Mouse (Mus musculus) neural tube, embryonic 13.5 days (tissue): ENCODE measurements around the gene Tox4. TPM values are rescaled to one million over a fixed set of nuclear protein-coding genes. Genes with fewer than 3 reads are reported as not detected.

ENCODE experiments used
- ATAC-seq: fragments of 200-750 bp; cut with Nextera tagmentation; 2 replicates; pipeline ENCODE4 v1.8.0; 2017; ENCODE audit warnings: low read depth, mild to moderate bottlenecking, moderate TSS enrichment, moderate library complexity
- H3K27ac ChIP-seq: fragments of 300-500 bp; sonication (generic); replicated peaks from 2 replicates; pipeline ENCODE4 v1.5.1; 2015; ENCODE audit warnings: moderate library complexity, mild to moderate bottlenecking, inconsistent platforms
- H3K27me3 ChIP-seq: fragments of 300-500 bp; sonication (generic); 2 replicates; pipeline ENCODE4 v1.6.1; 2015; ENCODE audit warnings: mild to moderate bottlenecking, inconsistent platforms
- H3K36me3 ChIP-seq: fragments of 300-500 bp; sonication (generic); 2 replicates; pipeline ENCODE4 v1.6.1; 2015; ENCODE audit warnings: mild to moderate bottlenecking, inconsistent platforms
- H3K4me1 ChIP-seq: fragments of 300-500 bp; sonication (generic); replicated peaks from 2 replicates; pipeline ENCODE4 v1.6.1; 2015; ENCODE audit warnings: inconsistent platforms
- H3K4me2 ChIP-seq: fragments of 300-500 bp; sonication (generic); 2 replicates; pipeline ENCODE4 v1.6.1; 2015; ENCODE audit warnings: inconsistent platforms, mild to moderate bottlenecking, moderate library complexity
- H3K4me3 ChIP-seq: fragments of 300-500 bp; sonication (generic); 2 replicates; pipeline ENCODE4 v1.5.1; 2015; ENCODE audit warnings: mild to moderate bottlenecking, inconsistent platforms
- H3K9ac ChIP-seq: fragments of 300-500 bp; sonication (generic); 2 replicates; pipeline ENCODE4 v1.6.1; 2015; ENCODE audit warnings: moderate library complexity, mild to moderate bottlenecking, inconsistent platforms
- H3K9me3 ChIP-seq: fragments of 300-500 bp; sonication (generic); 2 replicates; pipeline ENCODE4 v1.6.1; 2016; ENCODE audit warnings: inconsistent platforms
- WGBS: fragments of 180-500 bp; shearing (Covaris S2); methylation state at CpG from one replicate; pipeline ENCODE4 v1.1.7; 2015; 5-methylcytosine and 5-hydroxymethylcytosine counted together
- polyA plus RNA-seq: library from polyadenylated mRNA; unstranded; fragments of >200 nt; fragmentation: Nextera tagmentation; extraction: Ambion mirVana; gene quantifications from 2 replicates; pipeline ENCODE4 v1.2.1, GENCODE M21; 2015

Tox4 gene
- polyA plus RNA-seq: 52.7 and 58.5 TPM in 2 replicates

GRCm38 (mm10) chr14:52278932-52279746 lies at the start of gene Tox4, which contains the start of gene Rab2b:
Gene Tox4, plus strand, starts transcription at chr14:52279146.
Gene Rab2b, minus strand, starts transcription at chr14:52279545.
- Histone ChIP-seq H3K4me3 (peak within 1 kb of the TSS; percentile 76), H3K36me3 (peaks cover 17% of the 10 kb centered on the region), H3K4me1 (peaks cover 19% of the 10 kb centered on the region), H3K9ac (peak within 1 kb of the TSS; percentile 91), H3K27me3 (no peaks in the 10 kb centered on the region), H3K27ac (peak within 1 kb of the TSS; percentile 88), H3K4me2 (peak within 1 kb of the TSS; percentile 68), H3K9me3 (no peaks in the 10 kb centered on the region)
- peak; percentile 99 for ATAC-seq
- under 1% methylated on average over 66 of the region's 66 CpGs for WGBS

GRCm38 (mm10) chr14:52232249-52232648 lies 46.7 kb upstream of the Tox4 start:
- WGBS: 90% methylated on average over 6 of the region's 6 CpGs
- H3K9ac ChIP-seq: no peak overlapping the region
- ATAC-seq: no peak

GRCm38 (mm10) chr14:52235165-52235564 lies 43.8 kb upstream of the Tox4 start:
- Histone ChIP-seq H3K9ac (no peak overlapping the region), H3K4me3 (no peak overlapping the region), H3K36me3 (peaks cover 72% of the 10 kb centered on the region), H3K27me3 (no peaks in the 10 kb centered on the region), H3K4me2 (no peak overlapping the region), H3K9me3 (no peaks in the 10 kb centered on the region), H3K27ac (no peak overlapping the region), H3K4me1 (no peaks in the 10 kb centered on the region)
- WGBS: 96% methylated on average over 7 of the region's 7 CpGs
- no peak for ATAC-seq

More at GRCm38 (mm10) chr14:52232249-52232648, 46.7 kb upstream of the Tox4 start:
- H3K27me3 ChIP-seq: no peaks in the 10 kb centered on the region
- H3K4me3 ChIP-seq: no peak overlapping the region
- no peak overlapping the region for H3K4me2 ChIP-seq
- H3K36me3 ChIP-seq: peaks cover 96% of the 10 kb centered on the region
- no peaks in the 10 kb centered on the region for H3K4me1 ChIP-seq
- no peaks in the 10 kb centered on the region for H3K9me3 ChIP-seq
- no peak overlapping the region for H3K27ac ChIP-seq

DNA sequence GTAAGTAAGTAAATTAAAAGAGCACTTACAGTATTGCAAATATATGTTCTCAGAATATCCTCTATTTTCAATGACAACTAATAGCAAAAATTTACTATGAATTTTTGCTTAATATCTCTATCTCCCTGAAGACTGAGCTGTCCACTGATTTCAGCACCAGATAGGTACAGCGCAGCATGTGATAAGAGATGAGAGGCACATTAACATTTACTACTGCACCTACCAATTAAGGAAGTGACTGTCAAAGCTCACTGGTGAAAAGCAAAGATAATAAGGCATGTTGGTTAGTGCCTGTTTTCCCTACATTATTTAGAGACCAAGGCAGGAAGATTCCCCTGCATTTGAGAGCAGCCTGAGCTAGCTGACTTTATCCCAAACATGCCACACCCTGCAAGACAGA lies 42.7 kb upstream of the Tox4 start:
- H3K4me2 ChIP-seq: no peak overlapping the region
- ATAC-seq: no peak
- H3K4me1 ChIP-seq: no peaks in the 10 kb centered on the region
- WGBS: 98% methylated on average over 1 of the region's 1 CpGs
- H3K27me3 ChIP-seq: no peaks in the 10 kb centered on the region
- H3K9me3 ChIP-seq: no peaks in the 10 kb centered on the region
- H3K4me3 ChIP-seq: no peak overlapping the region
- no peak overlapping the region for H3K27ac ChIP-seq
- H3K36me3 ChIP-seq: peaks cover 62% of the 10 kb centered on the region
- H3K9ac ChIP-seq: no peak overlapping the region

- peak overlapping the region; percentile 84 for H3K4me3 ChIP-seq
- WGBS: under 1% methylated on average over 32 of the region's 32 CpGs
- H3K9ac ChIP-seq: peak overlapping the region; percentile 89
- ATAC-seq: peak; percentile 100
- H3K27me3 ChIP-seq: no peaks in the 10 kb centered on the region
- H3K4me2 ChIP-seq: peak overlapping the region; percentile 90
- H3K4me1 ChIP-seq: peaks cover 24% of the 10 kb centered on the region
- H3K9me3 ChIP-seq: no peaks in the 10 kb centered on the region
- H3K27ac ChIP-seq: peak overlapping the region; percentile 75
- no peaks in the 10 kb centered on the region for H3K36me3 ChIP-seq
Measured at GRCm38 (mm10) chr14:52244041-52244689, 34.8 kb upstream of the Tox4 start.

DNA sequence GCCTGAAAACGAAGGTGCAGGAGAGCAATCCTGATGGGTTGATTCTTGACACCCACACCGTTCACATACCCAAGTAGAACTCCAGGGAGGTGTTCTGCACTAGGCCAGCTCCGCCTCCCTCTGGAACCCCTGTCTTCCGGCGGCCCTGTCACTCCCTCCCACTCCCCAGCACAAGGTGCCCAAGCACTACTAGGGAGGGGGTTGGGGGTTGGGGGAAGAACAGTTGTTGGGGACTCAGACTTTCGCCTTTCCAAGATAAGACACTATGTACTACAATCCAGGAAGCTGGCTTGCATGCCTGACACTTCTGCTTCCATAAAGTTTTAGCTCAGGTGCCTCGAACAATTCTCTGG lies 34.3 kb upstream of the Tox4 start:
- ATAC-seq: peak; percentile 82; the same call in 1 of the 2 replicates

GRCm38 (mm10) chr14:52246129-52246528 lies 32.8 kb upstream of the Tox4 start:
- Histone ChIP-seq H3K27me3 (no peaks in the 10 kb centered on the region), H3K27ac (no peak overlapping the region), H3K4me2 (no peak overlapping the region), H3K36me3 (no peaks in the 10 kb centered on the region), H3K9ac (no peak overlapping the region), H3K4me3 (no peak overlapping the region), H3K4me1 (peaks cover 24% of the 10 kb centered on the region), H3K9me3 (no peaks in the 10 kb centered on the region)
- WGBS: 88% methylated on average over 4 of the region's 4 CpGs
- no peak for ATAC-seq

More for the DNA sequence above, 34.3 kb upstream of the Tox4 start:
- WGBS: 17% methylated on average over 7 of the region's 7 CpGs
- Histone ChIP-seq H3K4me1 (peaks cover 24% of the 10 kb centered on the region), H3K36me3 (no peaks in the 10 kb centered on the region), H3K27me3 (no peaks in the 10 kb centered on the region), H3K4me3 (peak overlapping the region; percentile 84), H3K27ac (peak overlapping the region; percentile 69; the same call in 1 of the 2 replicates), H3K4me2 (peak overlapping the region; percentile 90), H3K9me3 (no peaks in the 10 kb centered on the region), H3K9ac (peak overlapping the region; percentile 89)

DNA sequence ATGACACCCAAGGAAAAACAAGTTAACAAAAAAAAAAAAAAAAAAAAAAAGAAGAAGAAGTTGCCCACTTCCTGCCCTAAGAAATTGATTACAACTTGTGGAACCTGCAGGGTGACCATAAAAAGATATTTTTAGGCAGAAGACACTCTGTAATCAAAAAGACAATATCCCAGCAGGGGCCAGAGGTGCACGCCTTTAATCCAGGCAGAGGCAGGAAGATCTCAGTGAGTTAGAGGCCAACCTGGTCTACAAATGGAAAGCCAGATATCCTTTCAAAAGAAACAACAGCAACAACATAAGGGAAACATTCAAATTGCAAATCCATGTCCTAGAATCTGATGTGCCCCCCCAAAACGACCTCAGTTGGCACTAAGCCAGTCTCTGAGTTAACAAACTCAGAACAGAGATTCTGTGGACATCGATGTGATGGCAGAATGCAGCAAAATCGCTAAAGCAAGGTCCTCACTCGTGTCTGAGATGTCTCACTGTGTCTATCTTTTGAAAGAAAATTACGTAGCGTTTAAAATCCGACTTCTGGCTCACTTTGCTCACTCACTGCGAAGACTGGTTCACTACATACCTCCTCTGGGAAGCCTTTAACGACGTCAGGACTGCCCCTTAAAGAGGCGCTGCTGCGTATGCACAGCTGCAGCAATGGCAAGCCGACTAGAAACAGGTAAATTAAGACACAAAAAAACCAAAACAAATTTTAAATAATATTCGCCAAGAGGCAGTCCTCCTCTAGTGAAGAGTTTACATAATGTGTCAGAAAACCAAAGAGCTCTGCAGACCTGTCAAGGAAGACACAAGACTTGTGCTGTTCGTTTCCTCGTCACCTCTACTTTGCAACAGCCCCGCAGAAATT lies 22.4 kb upstream of the Tox4 start:
- Histone ChIP-seq H3K9me3 (no peaks in the 10 kb centered on the region), H3K4me3 (peak overlapping the region; percentile 94), H3K27me3 (no peaks in the 10 kb centered on the region), H3K9ac (peak overlapping the region; percentile 95), H3K4me1 (peaks cover 24% of the 10 kb centered on the region), H3K4me2 (peak overlapping the region; percentile 64), H3K27ac (peak overlapping the region; percentile 95), H3K36me3 (peaks cover 6% of the 10 kb centered on the region)
- WGBS: 7% methylated on average over 18 of the region's 18 CpGs
- no peak for ATAC-seq

DNA sequence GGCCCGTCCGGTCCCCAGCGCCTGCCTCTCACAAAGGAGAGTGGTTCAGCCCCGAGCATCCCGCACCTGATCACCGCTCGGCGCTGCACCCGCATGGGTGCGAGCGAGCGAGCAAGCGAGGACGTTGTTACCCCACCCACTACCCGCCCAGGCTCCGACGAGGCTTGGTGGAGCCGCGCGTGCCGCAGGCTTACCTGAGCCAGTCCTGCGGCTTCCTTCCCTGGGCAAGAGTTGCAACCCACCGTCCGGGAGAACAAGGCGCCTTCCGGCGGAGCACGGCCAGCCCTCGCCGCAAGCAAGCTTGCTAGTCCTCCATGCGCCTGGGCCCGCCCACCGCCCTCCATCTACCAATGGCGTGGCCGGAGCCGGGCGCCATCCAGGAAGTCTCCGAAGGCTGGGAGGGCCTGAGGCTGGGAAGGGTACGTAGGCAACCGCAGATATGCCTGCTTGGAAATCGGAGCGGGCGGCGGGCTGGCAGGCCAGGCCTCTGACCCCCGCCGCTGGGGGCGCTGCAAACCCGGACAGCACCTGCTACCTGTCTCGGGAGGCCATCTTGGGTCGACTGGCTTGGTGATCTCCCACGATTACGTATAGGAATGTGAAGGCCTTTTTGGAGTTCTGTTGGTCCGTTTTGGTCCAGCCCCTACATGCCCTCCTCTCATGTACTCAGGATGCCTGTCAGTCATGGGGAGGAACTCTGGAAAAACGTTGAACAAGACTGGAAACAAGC lies 21.3 kb upstream of the Tox4 start, which contains the start of gene Chd8:
Gene Chd8, minus strand, starts transcription at position 297 of the 730 bp plus-strand sequence.
- ATAC-seq: peak; percentile 100
- no peaks in the 10 kb centered on the region for H3K27me3 ChIP-seq
- H3K9me3 ChIP-seq: no peaks in the 10 kb centered on the region
- WGBS: under 1% methylated on average over 54 of the region's 54 CpGs
- peaks cover 24% of the 10 kb centered on the region for H3K4me1 ChIP-seq
- H3K9ac ChIP-seq: peak within 1 kb of the TSS; percentile 95
- peaks cover 16% of the 10 kb centered on the region for H3K36me3 ChIP-seq
- H3K4me2 ChIP-seq: peak within 1 kb of the TSS; percentile 64
- H3K4me3 ChIP-seq: peak within 1 kb of the TSS; percentile 94
- H3K27ac ChIP-seq: peak within 1 kb of the TSS; percentile 95

DNA sequence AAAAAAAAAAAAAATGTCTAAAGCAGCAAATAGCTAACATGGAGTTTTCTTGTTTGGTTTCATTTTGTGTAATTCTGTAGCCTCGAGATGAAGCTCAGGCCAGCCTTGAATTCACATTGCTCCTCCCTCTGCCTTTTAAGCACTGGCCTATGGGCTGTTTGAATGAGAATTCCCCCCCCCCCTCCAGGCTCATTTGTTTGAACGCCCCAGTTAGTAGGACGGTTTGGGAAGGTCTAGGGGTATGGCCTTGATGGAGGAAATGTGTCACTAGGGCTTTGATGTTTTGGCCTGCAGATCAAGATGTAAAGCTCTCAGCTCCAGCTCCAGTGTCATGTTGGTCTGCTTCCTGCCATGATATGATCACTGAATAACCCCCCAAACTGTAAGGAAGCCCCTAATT lies 6.2 kb upstream of the Tox4 start:
- Histone ChIP-seq H3K4me3 (no peak overlapping the region), H3K36me3 (peaks cover 56% of the 10 kb centered on the region), H3K27ac (no peak overlapping the region), H3K27me3 (no peaks in the 10 kb centered on the region), H3K4me1 (no peaks in the 10 kb centered on the region), H3K9ac (no peak overlapping the region), H3K9me3 (no peaks in the 10 kb centered on the region), H3K4me2 (no peak overlapping the region)
- 65% methylated on average over 3 of the region's 3 CpGs for WGBS
- no peak for ATAC-seq

- Histone ChIP-seq H3K4me1 (peaks cover 19% of the 10 kb centered on the region), H3K4me2 (no peak overlapping the region), H3K9me3 (no peaks in the 10 kb centered on the region), H3K27ac (no peak overlapping the region), H3K27me3 (no peaks in the 10 kb centered on the region), H3K36me3 (peaks cover 34% of the 10 kb centered on the region), H3K4me3 (no peak overlapping the region), H3K9ac (no peak overlapping the region)
- no peak for ATAC-seq
- 88% methylated on average over 4 of the region's 4 CpGs for WGBS
Measured at GRCm38 (mm10) chr14:52277210-52277609, 1.7 kb upstream of the Tox4 start.
